Mouse (Mus musculus) frontal cortex, postnatal 14 days (tissue): ENCODE results near the gene Fam107b.

Source experiments
- DNase-seq, 2 experiments: peaks; one replicate each; pipeline ENCODE4 v3.0.0; 2022; ENCODE audit warnings: low spot score in 2 of 2

Gene Fam107b

DNA sequence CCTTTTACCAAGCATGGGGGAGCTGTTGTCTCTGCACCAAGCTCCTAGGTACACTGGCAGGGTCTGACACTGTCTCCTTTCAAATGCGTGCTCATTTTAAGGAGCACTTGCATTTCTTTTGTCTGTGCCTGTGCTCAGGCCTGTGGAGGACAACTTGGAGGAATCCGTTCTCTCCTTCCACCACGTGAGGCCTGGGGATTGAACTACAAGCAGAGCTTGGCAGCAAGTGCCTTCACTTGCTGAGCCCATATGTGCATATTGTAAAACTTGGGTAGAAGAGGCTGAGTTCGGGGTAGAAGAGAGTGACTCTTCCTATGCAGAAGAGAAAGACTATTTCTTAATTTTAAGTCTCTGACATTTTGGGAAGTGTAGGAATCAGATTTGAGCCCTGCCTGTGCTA lies 202.8 kb downstream of the Fam107b start:
- no peak for DNase-seq

DNA sequence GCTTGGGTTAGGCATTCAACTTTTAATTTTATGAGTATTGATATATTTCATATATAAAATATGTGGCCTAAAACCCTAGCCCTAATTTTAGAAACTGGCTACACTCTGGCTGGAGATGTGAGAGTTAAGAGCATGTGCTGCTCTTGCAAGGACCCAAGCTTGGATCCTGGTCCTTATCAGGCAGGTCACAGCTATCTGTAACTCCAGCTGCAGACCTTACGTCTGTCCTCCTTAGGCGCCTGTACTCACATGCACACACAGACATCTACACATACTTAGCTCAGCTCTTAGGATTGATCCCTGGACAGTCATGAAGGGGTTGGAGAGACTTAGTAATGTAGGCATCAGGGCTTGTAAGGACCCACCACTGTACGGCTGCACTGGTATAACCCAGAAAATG lies 205.3 kb downstream of the Fam107b start:
- DNase-seq = no peak

DNA sequence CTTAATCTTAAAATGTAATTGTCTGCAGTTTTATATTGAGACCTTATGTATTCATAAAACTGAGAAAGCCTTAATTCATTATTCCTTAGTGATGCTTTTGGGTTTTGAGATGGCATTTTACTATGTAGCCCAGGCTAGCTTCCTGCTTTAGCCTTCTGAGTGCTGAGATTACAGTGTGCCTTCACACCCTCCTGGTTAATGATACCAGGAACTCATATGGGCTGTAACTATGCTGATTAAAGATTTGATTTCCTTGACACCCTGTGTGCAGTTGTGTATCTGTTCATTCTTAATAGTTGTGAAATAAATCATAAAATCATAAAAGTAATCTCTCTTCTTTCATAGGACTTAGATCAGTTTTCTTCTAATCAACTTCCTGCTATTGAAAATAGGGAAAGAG lies 205.8 kb downstream of the Fam107b start:
- no peak for DNase-seq

DNA sequence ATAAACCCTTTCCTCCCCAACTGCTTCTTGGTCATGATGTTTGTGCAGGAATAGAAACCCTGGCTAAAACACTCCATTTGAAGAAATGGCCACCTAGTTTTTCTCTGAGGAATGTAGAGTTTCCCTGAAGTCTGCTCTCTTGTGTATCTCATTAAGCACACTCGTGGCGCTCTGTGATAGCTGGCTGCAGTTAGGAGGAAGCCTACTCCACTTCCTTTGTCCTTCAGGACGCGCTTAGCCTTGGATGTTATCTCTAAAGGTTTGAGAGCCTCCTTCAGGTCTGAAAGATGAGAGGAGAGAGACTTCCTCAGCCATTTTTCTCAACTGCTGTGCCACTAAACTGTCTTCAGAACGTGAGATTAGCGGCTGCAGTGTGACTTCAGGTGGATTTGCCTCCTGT lies 207.4 kb downstream of the Fam107b start:
- no peak for DNase-seq

DNA sequence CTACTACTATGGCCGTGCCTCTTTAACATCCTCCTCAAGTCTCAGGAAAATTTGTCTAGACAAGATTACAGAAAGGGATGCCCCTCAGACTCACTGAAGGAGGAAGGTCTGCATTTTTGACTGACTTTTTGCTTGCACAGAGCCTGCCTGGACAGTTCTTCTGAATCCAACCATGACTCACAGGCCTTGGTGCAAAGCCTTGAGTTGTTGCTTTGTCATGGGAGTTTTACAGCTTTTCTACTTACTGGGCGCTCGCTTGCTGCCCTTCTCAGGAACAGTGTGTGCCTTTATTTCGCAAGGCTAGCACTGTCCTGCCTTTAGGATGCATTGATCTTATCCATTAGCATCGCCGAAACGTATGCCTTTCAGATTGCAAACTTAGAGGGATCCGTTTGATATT lies 215.3 kb downstream of the Fam107b start:
- no peak for DNase-seq

DNA sequence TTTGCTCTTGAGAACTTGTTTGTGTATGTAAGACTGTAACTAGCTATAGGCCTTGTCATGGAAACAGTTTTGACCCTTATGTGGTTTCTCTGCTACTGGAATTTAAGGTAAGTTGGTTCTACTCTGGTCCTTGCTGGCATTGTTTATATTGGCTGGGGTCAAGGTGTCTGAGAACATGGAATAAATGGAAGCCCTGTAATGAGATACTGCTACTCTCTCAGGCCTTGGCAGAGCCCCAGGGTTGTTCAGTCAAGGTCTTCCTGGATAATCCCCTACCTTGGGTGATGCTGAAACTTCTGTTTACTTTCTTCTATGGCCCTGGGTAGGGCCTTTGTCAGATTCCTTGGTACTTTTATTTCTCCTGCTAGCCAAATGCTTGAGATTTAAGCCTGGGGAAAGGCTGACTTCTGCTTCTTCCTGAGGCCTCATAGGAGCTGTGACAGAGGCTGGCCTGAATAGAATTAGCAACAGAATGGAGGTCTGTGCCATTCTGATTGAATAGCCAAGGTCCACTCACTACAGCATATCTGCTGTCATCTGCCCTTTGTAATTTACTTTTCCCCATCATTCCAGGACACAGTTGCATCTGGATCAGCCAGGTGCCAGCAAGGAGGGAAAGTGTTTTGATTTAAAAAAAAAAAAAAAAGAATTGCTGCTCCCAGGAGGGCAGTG lies 217.6 kb downstream of the Fam107b start:
- no peak for DNase-seq

DNA sequence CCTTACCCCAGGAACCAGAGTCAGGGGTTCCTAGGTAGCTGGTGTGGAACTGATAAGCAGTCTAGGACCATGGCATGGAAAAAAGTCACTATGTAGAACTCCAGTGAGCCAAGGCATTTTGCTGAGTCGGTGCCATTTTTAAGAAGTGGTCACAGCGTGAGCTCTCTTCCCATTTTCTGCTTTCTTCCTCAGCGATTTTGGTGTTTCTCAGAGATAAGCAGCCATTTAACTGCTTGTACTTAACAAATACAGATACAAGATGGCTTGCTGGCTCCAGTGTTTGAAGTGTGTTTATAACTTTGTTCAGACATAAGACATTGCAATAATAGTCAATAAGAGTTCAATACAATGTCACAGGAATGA lies 218.1 kb downstream of the Fam107b start:
- no peak for DNase-seq

DNA sequence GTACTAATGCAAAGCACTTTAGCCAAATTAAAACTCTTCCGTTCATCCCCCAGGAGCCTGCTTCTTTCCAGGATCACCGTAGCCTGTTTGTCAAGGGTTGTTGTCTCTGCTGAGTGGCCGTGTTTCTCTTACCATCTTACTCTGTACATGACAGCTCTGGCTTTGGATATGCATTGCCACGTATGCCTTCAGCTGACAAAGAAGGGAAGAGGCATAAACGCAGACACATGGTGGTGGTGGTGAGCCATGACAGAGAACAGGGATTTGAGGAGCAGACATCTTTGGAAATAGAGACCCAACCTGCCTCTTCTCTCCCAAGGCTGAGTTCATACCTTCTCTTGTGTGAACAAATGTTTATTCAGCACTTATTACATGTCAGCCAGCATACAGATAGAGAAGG lies 226.3 kb downstream of the Fam107b start:
- no peak for DNase-seq

DNA sequence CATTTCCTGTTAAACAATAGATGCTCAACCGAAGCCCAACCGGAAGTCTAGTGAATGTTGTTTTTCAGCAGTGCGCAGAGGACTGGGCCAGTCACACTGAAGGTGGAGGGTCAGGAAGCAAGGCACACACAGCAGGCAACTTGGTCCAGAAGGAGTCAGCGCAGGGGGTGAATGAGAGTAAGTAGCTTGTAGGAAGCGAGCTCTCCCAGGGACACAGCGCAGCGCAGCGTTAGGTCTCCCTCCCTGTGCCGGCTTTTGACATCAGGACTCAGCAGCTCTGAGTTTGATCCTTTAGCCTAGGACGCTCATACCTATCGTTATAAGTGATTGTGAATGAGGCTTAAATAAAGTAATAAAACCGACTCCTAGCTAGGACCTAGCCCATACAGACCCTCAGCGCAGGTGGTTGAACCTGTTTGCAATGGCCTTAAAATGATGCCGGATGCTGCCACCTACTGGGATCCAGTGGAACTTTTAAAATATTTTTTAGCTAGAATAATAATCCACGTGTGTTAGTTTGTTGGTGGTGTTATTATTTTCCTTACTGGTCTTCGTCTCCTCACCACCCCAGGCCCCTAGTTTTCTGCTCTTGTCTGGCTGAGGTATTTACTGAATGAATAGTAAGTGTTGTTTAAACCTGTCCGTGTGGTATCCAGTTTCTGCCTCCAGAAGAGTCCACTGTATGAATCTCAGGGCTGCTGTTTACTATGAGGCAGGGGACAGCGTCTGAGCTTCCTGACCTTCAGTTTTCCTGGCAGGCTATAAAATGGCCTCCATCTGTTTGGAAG lies 229.7 kb downstream of the Fam107b start:
- peak in 1 of 2 experiments; percentile 9 for DNase-seq

DNA sequence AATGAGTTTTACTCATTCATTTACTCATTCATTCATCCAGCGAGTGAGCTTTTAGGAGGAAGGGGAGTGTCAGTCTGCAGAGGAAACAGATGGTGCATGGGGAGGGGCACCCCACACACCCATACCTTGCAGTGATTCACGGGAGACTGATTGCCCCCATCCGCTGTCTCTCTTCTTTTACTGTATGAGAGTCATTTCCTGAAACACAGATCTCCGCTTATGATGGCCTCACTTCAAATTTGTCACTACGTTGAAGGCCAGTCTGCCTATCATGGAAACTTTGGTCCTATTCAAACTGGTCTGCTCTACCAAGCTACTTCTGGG lies 230.2 kb downstream of the Fam107b start:
- DNase-seq = no peak

DNA sequence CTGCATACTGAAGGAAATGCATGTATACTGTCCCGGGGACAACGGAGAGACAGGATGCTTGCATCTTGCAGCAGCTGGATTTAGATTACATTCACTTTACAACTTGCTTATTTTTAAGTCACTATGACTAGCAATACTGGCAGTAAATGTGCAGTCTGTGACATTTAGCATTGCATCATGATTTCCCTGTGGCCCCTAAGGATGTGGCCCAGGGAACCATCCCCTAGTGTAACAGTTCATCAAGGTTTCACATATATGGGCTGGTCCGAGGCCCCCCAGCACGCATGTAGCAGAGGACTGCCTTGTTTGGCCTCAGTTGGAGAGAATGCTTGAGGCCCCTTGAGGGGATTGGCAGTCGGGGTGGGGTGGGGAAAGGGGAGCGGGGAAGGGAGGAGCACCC lies 235.5 kb downstream of the Fam107b start:
- DNase-seq = no peak

DNA sequence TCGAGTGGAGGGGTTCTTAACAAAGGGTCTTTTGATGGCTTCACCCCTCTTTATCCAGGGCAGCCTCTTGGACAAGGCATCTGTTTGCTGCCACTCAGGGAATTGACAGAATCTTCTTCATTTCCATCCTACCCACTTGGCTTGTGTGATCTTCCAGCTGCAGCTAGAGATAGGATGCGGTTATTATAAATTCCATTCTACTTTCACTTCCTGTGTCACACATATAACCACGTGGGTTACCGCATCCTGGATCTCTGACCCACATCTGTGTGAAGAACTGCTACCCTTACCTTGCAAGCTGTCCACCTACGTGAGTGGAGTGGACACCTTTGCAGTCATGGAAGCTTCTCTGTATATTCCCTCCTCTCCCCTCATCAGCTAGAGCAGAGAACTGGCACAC lies 240.0 kb downstream of the Fam107b start:
- DNase-seq = no peak

DNA sequence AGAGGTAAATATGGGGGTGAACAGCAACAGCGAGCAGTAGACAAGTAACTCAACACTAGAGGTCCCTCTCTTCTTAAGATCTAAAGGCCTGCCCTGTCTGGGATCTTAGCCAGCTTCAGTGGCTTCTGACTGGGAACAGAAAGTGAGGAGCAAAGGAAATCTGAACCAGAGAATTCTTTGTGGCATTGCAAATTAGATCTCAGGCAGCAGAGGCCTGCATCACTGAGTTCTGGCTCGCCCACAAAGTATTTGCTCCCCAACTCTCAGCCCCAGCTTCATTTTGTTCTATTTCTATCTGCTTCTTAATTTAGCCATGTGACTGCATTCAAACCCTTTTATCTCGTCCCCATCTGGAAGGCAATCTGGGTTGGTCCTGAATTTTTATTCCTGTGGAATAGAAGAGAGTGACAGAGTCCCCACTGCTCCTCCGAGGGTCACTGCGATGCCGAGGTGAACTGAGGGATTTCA lies 245.9 kb downstream of the Fam107b start:
- DNase-seq = peak; percentile 65 to 68

DNA sequence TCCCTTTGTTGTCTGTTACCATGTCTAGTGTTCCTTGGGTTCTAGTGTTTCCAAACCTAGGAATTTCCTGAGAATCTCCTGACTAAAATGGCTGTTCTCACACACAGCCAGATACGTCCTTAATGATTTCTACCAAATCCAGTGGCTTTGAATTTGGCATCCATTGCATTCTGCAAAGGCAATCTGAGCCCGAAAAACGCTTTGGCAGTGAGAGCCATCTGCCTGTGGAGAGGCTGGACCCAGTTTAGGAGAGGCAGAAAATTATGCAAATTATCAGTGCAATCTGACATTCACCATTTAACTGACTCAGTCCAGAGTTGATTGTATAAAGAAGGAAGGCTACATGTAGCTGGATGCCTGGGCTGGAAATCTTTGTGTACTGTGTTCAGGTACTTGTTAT lies 247.3 kb downstream of the Fam107b start:
- DNase-seq = no peak

DNA sequence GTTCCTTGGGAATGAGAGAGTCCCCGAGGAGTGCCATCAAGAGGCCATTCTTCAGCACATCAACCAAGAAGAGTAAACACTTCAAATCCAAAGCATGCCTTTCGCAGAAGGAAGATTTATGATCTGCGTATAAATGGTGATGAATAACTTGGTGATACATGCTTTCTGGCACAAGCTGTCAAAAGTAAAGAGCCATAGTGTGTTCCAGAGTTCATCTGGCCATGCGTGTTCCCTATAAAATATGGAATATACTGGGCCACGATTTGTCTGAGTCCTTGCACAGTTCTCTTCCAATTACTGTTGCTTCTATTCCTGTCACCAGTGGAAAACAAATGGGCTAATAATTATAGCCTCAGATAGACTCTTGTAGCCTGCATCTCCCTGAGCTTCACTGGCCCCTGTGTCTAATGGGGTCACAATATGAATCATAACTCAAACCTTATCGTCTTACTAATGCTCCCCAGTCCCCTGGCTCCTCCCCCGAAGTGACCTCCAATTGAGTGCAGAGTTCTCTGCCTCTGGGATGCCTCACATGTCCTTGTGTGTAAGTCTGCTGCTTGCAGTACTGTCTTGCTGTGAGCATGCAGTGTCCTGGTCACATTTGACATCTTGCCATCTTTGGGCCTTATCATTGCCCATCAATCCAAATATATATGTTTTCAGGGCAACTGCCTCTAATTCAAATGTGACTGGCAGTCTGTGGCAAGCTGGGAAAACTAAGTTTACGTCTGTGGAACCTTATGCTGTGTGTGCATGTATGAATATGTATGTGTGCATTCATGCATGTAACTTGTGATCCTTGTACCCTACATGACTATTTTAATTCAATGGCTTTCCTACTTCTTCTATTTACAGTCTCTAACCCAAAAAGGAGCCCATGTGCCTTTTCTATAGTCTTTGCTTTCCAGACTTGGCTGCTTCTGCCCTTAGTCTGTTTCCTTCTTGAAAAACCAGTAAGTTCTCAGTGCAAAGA lies 252.5 kb downstream of the Fam107b start:
- DNase-seq = no peak
